Mouse (Mus musculus): ENCODE results near the gene Egfem1. TPM values are rescaled to one million over a fixed set of nuclear protein-coding genes. Genes with fewer than 3 reads are reported as not detected.

Egfem1 gene
- polyA plus RNA-seq, 1 experiment from 2014 or later: 6.7 TPM

DNA sequence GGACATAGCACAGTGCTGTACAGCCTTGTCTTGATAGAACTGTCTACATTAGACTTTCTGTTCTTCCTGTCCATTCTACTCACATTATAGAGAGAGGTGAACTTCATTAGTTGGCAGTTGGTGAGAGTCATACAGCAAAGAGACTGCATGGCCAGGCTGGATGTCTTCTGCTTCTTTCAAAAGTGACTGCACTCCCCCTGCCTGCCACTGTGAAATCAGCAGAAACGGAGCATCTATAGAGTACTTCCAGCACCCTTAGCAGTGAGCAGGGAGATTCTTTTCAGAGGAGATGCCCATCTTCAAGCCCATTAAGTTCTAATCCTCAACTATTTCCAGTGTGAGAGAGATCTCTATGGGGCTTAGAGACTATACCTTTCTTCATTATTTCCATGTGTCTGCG lies 147.9 kb downstream of the Egfem1 start:
- DNase-seq (ENCODE audit: low spot score) (no peak), ATAC-seq (ENCODE audit: low FRiP score) (peak; percentile 24; the same call in 1 of the 2 replicates)
- Histone ChIP-seq H3K9me3 (ENCODE audit: control insufficient read depth, low read length) (no peaks in the 10 kb centered on the region), H3K4me1 (replicated peaks; ENCODE audit: control insufficient read depth, insufficient read depth, low read length) (no peaks in the 10 kb centered on the region), H3K27me3 (ENCODE audit: control insufficient read depth, insufficient read depth, low read length) (no peaks in the 10 kb centered on the region), H3K9ac (no peak overlapping the region), H3K4me3 (replicated peaks; ENCODE audit: low read length) (no peak overlapping the region), H3K4me2 (replicated peaks) (no peak overlapping the region), H3K36me3 (replicated peaks; ENCODE audit: control insufficient read depth, insufficient read depth) (no peaks in the 10 kb centered on the region), H3K27ac (no peak overlapping the region)
- WGBS: 61% methylated on average over 2 of the region's 2 CpGs

DNA sequence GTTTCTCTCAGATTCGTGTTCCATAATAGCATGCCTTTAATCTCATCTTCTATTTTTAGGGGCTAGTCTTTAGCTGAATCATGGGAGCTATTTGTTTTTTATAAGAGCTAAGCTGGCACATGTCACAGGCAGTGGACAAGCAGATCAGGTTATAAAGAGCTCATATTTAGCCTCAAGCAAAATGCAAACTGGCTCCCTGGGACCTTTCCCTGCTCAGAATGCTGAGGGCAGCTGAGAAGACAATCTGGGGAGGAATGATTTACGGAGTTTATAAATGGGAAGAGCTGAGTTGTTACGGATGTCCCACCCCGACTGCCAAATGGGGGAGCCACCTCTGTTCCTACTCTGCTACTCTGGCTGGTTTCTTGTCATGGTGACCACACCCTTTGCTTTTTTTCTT lies 153.7 kb downstream of the Egfem1 start:
- no peak overlapping the region for H3K4me2 ChIP-seq (replicated peaks)
- H3K9me3 ChIP-seq (ENCODE audit: control insufficient read depth, low read length): no peaks in the 10 kb centered on the region
- H3K9ac ChIP-seq: no peak overlapping the region
- peaks cover 4% of the 10 kb centered on the region; the same call in 1 of the 2 replicates for H3K4me1 ChIP-seq (replicated peaks; ENCODE audit: control insufficient read depth, insufficient read depth, low read length)
- WGBS: 48% methylated on average over 4 of the region's 4 CpGs
- no peak for ATAC-seq (ENCODE audit: low FRiP score)
- no peak for DNase-seq (ENCODE audit: low spot score)
- no peak overlapping the region for H3K27ac ChIP-seq
- no peaks in the 10 kb centered on the region for H3K36me3 ChIP-seq (replicated peaks; ENCODE audit: control insufficient read depth, insufficient read depth)
- no peaks in the 10 kb centered on the region for H3K27me3 ChIP-seq (ENCODE audit: control insufficient read depth, insufficient read depth, low read length)
- H3K4me3 ChIP-seq (replicated peaks; ENCODE audit: low read length): no peak overlapping the region

DNA sequence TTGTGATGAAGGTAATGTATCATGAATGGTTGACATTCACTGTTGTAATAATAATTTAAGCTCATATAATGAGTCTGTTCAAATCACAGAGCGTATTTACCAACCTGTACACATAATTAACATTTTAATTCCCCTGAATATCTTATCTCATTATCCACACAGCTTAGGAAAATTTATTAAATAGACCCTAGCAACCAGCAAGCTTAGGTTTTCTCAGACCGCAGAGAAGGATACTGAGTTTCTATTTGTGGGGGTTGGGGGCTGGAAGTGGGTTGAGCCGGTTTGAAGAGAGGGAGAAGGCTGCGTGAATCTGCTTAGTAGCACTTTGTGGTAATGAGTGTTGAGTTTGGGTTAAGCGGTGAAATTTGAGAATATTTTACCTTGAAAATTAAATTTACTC lies 154.7 kb downstream of the Egfem1 start:
- Histone ChIP-seq H3K4me2 (replicated peaks) (no peak overlapping the region), H3K27me3 (ENCODE audit: control insufficient read depth, insufficient read depth, low read length) (no peaks in the 10 kb centered on the region), H3K9me3 (ENCODE audit: control insufficient read depth, low read length) (no peaks in the 10 kb centered on the region), H3K4me3 (replicated peaks; ENCODE audit: low read length) (no peak overlapping the region), H3K9ac (no peak overlapping the region), H3K27ac (no peak overlapping the region), H3K36me3 (replicated peaks; ENCODE audit: control insufficient read depth, insufficient read depth) (no peaks in the 10 kb centered on the region), H3K4me1 (replicated peaks; ENCODE audit: control insufficient read depth, insufficient read depth, low read length) (peaks cover 4% of the 10 kb centered on the region; the same call in 1 of the 2 replicates)
- DNase-seq (ENCODE audit: low spot score) (no peak), ATAC-seq (ENCODE audit: low FRiP score) (no peak)
- WGBS: 57% methylated on average over 5 of the region's 5 CpGs

DNA sequence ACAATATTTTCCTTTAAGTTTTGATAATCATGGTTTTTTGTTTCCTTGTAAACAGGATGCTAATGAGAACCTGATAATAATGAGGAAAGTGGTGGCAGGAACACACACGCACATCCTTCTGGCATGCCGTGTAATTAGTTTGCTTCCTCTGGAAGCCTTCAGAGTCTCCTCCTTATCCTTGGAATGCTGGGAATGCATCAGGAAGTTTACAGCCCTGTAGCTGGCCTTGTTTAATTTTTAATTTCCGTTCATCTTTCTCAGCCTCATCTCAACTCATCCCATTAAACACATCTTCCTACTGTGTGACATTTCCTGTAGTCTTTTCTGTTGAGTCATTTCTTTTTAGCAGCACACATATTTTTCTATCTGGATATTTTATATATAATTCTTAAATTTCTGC lies 161.8 kb downstream of the Egfem1 start:
- Histone ChIP-seq H3K4me2 (replicated peaks) (no peak overlapping the region), H3K27ac (no peak overlapping the region), H3K27me3 (ENCODE audit: control insufficient read depth, insufficient read depth, low read length) (no peaks in the 10 kb centered on the region), H3K4me3 (replicated peaks; ENCODE audit: low read length) (no peak overlapping the region), H3K9me3 (ENCODE audit: control insufficient read depth, low read length) (no peaks in the 10 kb centered on the region), H3K9ac (no peak overlapping the region), H3K4me1 (replicated peaks; ENCODE audit: control insufficient read depth, insufficient read depth, low read length) (no peaks in the 10 kb centered on the region), H3K36me3 (replicated peaks; ENCODE audit: control insufficient read depth, insufficient read depth) (no peaks in the 10 kb centered on the region)
- ATAC-seq (ENCODE audit: low FRiP score) (no peak), DNase-seq (ENCODE audit: low spot score) (no peak)
- WGBS: 50% methylated on average over 3 of the region's 3 CpGs

DNA sequence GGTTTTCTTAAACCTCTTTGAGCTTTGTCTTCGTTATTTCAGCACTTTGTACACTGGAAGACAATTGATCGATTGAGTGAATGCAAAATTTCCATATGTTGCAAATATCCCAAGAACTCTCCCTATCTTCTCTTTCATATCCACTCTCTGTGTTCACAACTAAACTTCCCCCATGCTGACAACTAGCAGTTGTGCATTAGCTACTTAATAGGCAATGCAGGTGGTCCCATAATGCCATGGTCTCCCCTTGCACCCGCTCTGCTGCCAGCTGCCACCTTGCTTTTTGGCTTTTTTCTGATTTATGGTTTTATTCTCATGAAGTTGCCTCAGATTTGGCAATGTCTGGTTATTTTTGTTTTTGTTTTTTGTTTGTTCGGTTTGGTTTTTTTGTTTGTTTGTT lies 209.8 kb downstream of the Egfem1 start:
- no peaks in the 10 kb centered on the region; the same call in 1 of the 2 replicates for H3K4me1 ChIP-seq (replicated peaks; ENCODE audit: control insufficient read depth, insufficient read depth, low read length)
- no peak overlapping the region for H3K4me3 ChIP-seq (replicated peaks; ENCODE audit: low read length)
- H3K9me3 ChIP-seq (ENCODE audit: control insufficient read depth, low read length): no peaks in the 10 kb centered on the region
- H3K27me3 ChIP-seq (ENCODE audit: control insufficient read depth, insufficient read depth, low read length): no peaks in the 10 kb centered on the region
- no peak overlapping the region for H3K4me2 ChIP-seq (replicated peaks)
- no peak for ATAC-seq (ENCODE audit: low FRiP score)
- 53% methylated on average over 4 of the region's 4 CpGs for WGBS
- no peak overlapping the region for H3K9ac ChIP-seq
- no peaks in the 10 kb centered on the region for H3K36me3 ChIP-seq (replicated peaks; ENCODE audit: control insufficient read depth, insufficient read depth)
- no peak overlapping the region for H3K27ac ChIP-seq
- DNase-seq (ENCODE audit: low spot score): no peak

DNA sequence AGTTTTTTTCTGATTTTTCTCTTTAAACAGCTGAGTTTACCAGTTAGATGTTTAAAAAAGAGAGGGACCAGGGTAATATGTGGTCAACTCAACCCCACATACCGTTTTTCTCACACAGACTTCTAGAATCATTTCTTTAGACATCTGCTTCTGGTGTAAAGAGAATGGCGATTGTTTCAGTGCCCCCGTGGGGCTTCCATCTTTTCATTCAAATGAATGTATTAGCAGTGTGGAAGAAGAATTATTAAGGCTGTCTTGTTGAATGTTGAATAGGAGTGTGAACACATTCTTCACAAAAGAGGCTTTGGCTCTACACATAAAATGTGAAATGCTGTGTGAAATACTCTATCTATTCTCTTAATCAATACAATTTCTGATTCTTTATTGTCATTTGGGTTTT lies 210.4 kb downstream of the Egfem1 start:
- Histone ChIP-seq H3K9ac (no peak overlapping the region), H3K4me1 (replicated peaks; ENCODE audit: control insufficient read depth, insufficient read depth, low read length) (no peaks in the 10 kb centered on the region; the same call in 1 of the 2 replicates), H3K9me3 (ENCODE audit: control insufficient read depth, low read length) (no peaks in the 10 kb centered on the region), H3K36me3 (replicated peaks; ENCODE audit: control insufficient read depth, insufficient read depth) (no peaks in the 10 kb centered on the region), H3K27ac (no peak overlapping the region), H3K4me3 (replicated peaks; ENCODE audit: low read length) (no peak overlapping the region), H3K27me3 (ENCODE audit: control insufficient read depth, insufficient read depth, low read length) (no peaks in the 10 kb centered on the region), H3K4me2 (replicated peaks) (no peak overlapping the region)
- WGBS: 9% methylated on average over 3 of the region's 3 CpGs
- ATAC-seq (ENCODE audit: low FRiP score) (no peak), DNase-seq (ENCODE audit: low spot score) (no peak)

DNA sequence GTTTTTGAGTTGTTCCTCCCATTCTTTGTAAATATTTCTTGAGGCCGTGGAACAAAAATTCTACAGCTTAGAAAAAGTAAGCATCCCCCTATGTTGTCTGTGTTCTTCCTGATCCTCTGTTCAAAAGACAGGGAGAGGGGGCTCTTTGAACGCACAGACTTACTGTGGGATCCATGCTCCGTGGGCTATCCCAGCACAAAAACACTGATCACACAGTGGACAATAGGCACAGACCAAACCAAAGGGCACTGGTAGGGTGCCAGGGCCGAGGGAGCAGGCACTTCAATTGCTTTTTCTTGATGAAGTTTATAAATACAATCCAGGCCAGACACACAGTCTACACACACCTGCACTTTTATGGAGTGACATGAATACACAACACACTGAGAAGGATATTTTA lies 211.4 kb downstream of the Egfem1 start:
- Histone ChIP-seq H3K4me2 (replicated peaks) (no peak overlapping the region), H3K36me3 (replicated peaks; ENCODE audit: control insufficient read depth, insufficient read depth) (no peaks in the 10 kb centered on the region), H3K4me3 (replicated peaks; ENCODE audit: low read length) (no peak overlapping the region), H3K4me1 (replicated peaks; ENCODE audit: control insufficient read depth, insufficient read depth, low read length) (no peaks in the 10 kb centered on the region; the same call in 1 of the 2 replicates), H3K27ac (no peak overlapping the region), H3K9me3 (ENCODE audit: control insufficient read depth, low read length) (no peaks in the 10 kb centered on the region), H3K27me3 (ENCODE audit: control insufficient read depth, insufficient read depth, low read length) (no peaks in the 10 kb centered on the region), H3K9ac (no peak overlapping the region)
- no peak for DNase-seq (ENCODE audit: low spot score)
- ATAC-seq (ENCODE audit: low FRiP score): no peak
- WGBS: 31% methylated on average over 4 of the region's 4 CpGs

DNA sequence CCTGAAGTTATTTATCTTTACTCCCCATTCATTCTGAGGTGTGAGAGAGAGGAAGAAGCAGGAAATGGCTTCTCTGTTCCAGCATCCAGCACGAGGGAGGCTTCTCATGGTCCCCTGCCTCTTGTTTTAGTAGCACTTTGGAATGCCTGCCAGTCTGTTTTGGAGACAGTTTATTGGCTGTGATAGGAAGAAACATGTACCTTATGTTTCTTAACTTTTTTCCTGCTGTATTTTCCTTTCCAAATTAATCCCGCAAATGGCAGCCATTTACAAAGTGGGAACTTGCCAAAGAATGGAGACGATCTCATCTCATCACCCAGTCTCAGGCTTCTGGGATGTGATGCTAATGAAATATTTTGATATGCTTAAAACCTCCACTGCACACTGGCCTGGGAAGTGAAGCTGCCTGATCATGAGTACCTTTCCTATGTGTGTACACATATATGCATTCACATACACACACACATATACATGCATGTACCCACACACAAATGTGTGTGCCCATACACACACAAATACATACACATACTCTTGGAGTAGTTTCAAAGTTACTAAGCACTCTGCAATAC lies 260.5 kb downstream of the Egfem1 start:
- no peak overlapping the region for H3K27ac ChIP-seq
- no peak overlapping the region for H3K4me2 ChIP-seq (replicated peaks)
- 79% methylated on average over 3 of the region's 3 CpGs for WGBS
- DNase-seq (ENCODE audit: low spot score) (no peak), ATAC-seq (ENCODE audit: low FRiP score) (no peak)
- H3K9ac ChIP-seq: no peak overlapping the region
- H3K36me3 ChIP-seq (replicated peaks; ENCODE audit: control insufficient read depth, insufficient read depth): no peaks in the 10 kb centered on the region
- H3K4me1 ChIP-seq (replicated peaks; ENCODE audit: control insufficient read depth, insufficient read depth, low read length): no peaks in the 10 kb centered on the region
- no peak overlapping the region for H3K4me3 ChIP-seq (replicated peaks; ENCODE audit: low read length)
- no peaks in the 10 kb centered on the region for H3K27me3 ChIP-seq (ENCODE audit: control insufficient read depth, insufficient read depth, low read length)
- H3K9me3 ChIP-seq (ENCODE audit: control insufficient read depth, low read length): no peaks in the 10 kb centered on the region

DNA sequence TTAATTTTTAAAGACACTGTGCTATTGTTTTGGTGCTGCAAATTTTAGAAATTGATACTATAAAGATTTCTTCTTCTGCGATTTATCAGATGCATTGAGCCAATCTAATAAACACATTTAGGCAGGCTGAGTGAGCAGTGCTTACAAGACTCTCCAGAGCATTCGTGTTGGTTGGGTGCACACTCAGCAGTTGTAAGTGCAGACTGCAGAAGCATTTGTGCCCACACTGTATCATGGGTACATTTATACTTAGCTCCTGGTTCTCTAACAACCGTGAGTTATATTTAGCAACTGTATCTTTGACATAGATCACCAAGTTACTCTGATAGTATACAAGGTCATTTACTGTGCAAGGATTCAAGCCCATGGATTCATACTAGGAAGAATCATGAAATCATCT lies 264.0 kb downstream of the Egfem1 start:
- Histone ChIP-seq H3K4me1 (replicated peaks; ENCODE audit: control insufficient read depth, insufficient read depth, low read length) (no peaks in the 10 kb centered on the region), H3K4me3 (replicated peaks; ENCODE audit: low read length) (no peak overlapping the region), H3K27ac (no peak overlapping the region), H3K9ac (no peak overlapping the region), H3K27me3 (ENCODE audit: control insufficient read depth, insufficient read depth, low read length) (no peaks in the 10 kb centered on the region), H3K36me3 (replicated peaks; ENCODE audit: control insufficient read depth, insufficient read depth) (no peaks in the 10 kb centered on the region), H3K4me2 (replicated peaks) (no peak overlapping the region), H3K9me3 (ENCODE audit: control insufficient read depth, low read length) (no peaks in the 10 kb centered on the region)
- WGBS: 78% methylated on average over 3 of the region's 3 CpGs
- DNase-seq (ENCODE audit: low spot score): no peak
- ATAC-seq (ENCODE audit: low FRiP score): no peak

DNA sequence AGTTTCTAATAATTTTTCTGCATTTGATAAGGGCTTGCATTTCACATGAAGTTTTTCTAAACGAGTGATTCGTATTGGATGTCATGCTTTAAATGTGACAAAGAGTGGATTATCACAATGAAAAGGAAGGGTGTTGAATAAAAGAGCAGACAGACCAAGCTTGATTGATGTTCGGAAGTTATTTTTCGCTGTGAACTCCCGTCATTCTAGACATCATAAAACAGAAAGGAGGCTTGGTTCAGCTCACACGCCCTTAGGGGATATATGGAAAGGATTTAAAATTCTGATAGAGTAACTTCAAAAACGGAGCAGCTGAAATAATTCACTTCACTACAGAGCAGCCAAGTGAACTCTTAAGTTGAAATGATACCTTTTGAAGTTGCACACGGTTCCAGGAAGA lies 285.1 kb downstream of the Egfem1 start:
- DNase-seq (ENCODE audit: low spot score): no peak
- Histone ChIP-seq H3K27me3 (ENCODE audit: control insufficient read depth, insufficient read depth, low read length) (no peaks in the 10 kb centered on the region), H3K4me3 (replicated peaks; ENCODE audit: low read length) (no peak overlapping the region), H3K9me3 (ENCODE audit: control insufficient read depth, low read length) (no peaks in the 10 kb centered on the region), H3K36me3 (replicated peaks; ENCODE audit: control insufficient read depth, insufficient read depth) (no peaks in the 10 kb centered on the region), H3K27ac (no peak overlapping the region), H3K9ac (no peak overlapping the region), H3K4me2 (replicated peaks) (no peak overlapping the region), H3K4me1 (replicated peaks; ENCODE audit: control insufficient read depth, insufficient read depth, low read length) (no peaks in the 10 kb centered on the region)
- ATAC-seq (ENCODE audit: low FRiP score): no peak
- 48% methylated on average over 8 of the region's 8 CpGs for WGBS

All from hindbrain, embryonic 14.5 days (tissue).